Mouse (Mus musculus): Measurements from ENCODE around the gene Rps3. TPM values are rescaled to one million over a fixed set of nuclear protein-coding genes. Genes with fewer than 3 reads are reported as not detected.

Rps3 gene
- polyA plus RNA-seq, 1 experiment from 2014 or later: 449 TPM

Other genes with a start within 250 kb of the Rps3 start
- gene Mogat2, start 245.1 kb downstream of the Rps3 start, polyA plus RNA-seq (2015; fragmentation: Nextera tagmentation; extraction: Ambion mirVana): 30.7 and 30.9 TPM in 2 replicates
- 0.12 and 0.18 TPM in 2 replicates for gene Map6, start 216.3 kb downstream of the Rps3 start, polyA plus RNA-seq (2015; fragmentation: Nextera tagmentation; extraction: Ambion mirVana)
- 80.5 and 82.0 TPM in 2 replicates for gene Serpinh1, start 130.5 kb downstream of the Rps3 start, polyA plus RNA-seq (2015; fragmentation: Nextera tagmentation; extraction: Ambion mirVana)
- gene Gdpd5, start 102.3 kb downstream of the Rps3 start, polyA plus RNA-seq (2015; fragmentation: Nextera tagmentation; extraction: Ambion mirVana): 1.9 and 2.1 TPM in 2 replicates
- 0.06 and 0.09 TPM in 2 replicates for gene Klhl35, start 17.7 kb downstream of the Rps3 start, polyA plus RNA-seq (2015; fragmentation: Nextera tagmentation; extraction: Ambion mirVana)
- gene Arrb1, start 51.7 kb upstream of the Rps3 start, polyA plus RNA-seq (2015; fragmentation: Nextera tagmentation; extraction: Ambion mirVana): 97.2 and 101 TPM in 2 replicates
- gene Tpbgl, start 143.4 kb upstream of the Rps3 start, polyA plus RNA-seq (2015; fragmentation: Nextera tagmentation; extraction: Ambion mirVana): 0.41 and 0.44 TPM in 2 replicates
- gene Slco2b1, start 227.6 kb upstream of the Rps3 start, polyA plus RNA-seq (2015; fragmentation: Nextera tagmentation; extraction: Ambion mirVana): 0.18 and 0.31 TPM in 2 replicates
- not detected in 2 replicates for gene Olfr520, start 246.5 kb upstream of the Rps3 start, polyA plus RNA-seq (2015; fragmentation: Nextera tagmentation; extraction: Ambion mirVana)